Mouse (Mus musculus): ENCODE data around the gene Lasp1.

DNA sequence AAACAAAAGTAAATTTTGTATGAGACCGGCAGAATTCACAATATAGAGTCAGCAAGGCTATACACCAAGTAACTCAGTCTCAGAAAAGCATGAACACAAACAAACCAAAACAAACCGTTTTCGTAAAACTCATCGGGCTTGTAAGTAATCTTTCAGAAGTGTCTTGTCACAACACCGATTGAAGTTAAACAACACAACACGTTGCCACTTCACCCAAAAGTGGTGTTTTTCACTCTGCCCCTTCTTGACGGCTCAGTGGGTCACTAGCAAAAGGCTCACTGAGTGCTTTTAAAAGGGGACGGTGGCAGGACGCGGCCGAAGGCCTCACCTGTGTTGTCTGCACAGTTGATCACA lies 17.3 kb upstream of the Lasp1 start:
- TF ChIP-seq POLR2A (IDR thresholded peaks at IDR 0.05; ENCODE audit: low read depth, low read length) (no peak), CTCF (IDR thresholded peaks at IDR 0.05; ENCODE audit: extremely low read depth, insufficient read depth, insufficient read length, insufficient replicate concordance) (no peak)

Measured in spleen, adult 2 months (tissue).